In the genomic region with DNA sequence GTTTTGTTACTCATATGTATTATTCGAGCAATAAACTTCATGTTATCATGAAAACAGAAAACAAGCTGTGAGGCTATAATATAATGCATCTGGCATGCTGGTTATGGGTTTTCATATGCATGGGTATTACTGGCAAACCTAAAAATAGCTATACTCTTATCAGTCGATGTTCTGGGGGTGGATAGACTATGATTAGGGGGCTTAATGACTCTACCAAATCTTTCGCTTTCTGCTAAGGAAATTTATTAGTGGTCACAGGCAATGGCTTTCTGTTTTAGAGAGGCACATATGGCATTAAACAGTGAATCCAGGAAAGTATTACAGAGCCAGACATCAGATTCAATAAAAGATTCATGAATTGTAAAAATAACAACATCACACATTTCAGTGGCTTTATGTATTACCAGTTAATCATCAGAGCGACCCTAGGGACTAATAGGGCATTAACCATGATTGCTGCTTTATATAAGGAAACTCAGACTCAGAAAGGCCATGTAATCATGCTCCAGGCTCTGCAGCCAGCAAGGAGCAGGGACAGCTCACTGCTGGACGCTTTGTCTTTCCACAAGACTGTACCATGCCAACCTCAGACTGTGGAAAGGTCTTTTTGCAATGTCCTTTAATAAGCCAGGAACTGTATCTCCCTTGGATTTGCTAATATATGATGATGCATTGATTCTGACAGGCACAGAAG, we compare ENCODE assay signal across 17 mouse cellular contexts. TPM values are rescaled to one million over a fixed set of nuclear protein-coding genes. Genes with fewer than 3 reads are reported as not detected.
DNase-seq lines count a peak whose midpoint lies in the region; ATAC-seq and TF ChIP-seq lines count a peak whose summit lies in the region.
"Had no signal": no experiment of that assay in that cellular context is flagged by ENCODE, and none has a peak within 500 bp of the region (broad histone marks: within the 10 kb centered on the region; RNA-seq: fewer than 3 reads in every experiment).

No protein-coding gene starts in this region.

- H3K9me3 ChIP-seq in hindbrain, embryonic 14.5 days (ENCODE audit: control insufficient read depth, low read length) = no peaks in the 10 kb centered on the region
- no peaks in the 10 kb centered on the region for H3K9me3 ChIP-seq in hindbrain, embryonic 11.5 days (ENCODE audit: control insufficient read depth, low read length)
- H3K9me3 ChIP-seq in midbrain, embryonic 16.5 days (replicated peaks; ENCODE audit: control insufficient read depth, low read length, poor library complexity, severe bottlenecking) = no peaks in the 10 kb centered on the region
- no peaks in the 10 kb centered on the region for H3K9me3 ChIP-seq in kidney, embryonic 16.5 days (ENCODE audit: low read length)
- H3K9me3 ChIP-seq: forebrain, embryonic 15.5 days; liver, embryonic 15.5 days; midbrain, embryonic 12.5 days had no signal

- no peak overlapping the region for H3K9ac ChIP-seq in hindbrain, embryonic 14.5 days
- H3K9ac ChIP-seq in hindbrain, embryonic 11.5 days (ENCODE audit: low read depth, low read length) = no peak overlapping the region
- peak overlapping the region; percentile 34; the same call in 1 of the 2 replicates for H3K9ac ChIP-seq in midbrain, embryonic 16.5 days (ENCODE audit: low read depth, low read length)
- H3K9ac ChIP-seq in kidney, embryonic 16.5 days (replicated peaks; ENCODE audit: low read length) = no peak overlapping the region
- H3K9ac ChIP-seq: forebrain, embryonic 15.5 days; liver, embryonic 15.5 days; midbrain, embryonic 12.5 days had no signal

- no peak for ATAC-seq in hindbrain, embryonic 14.5 days (ENCODE audit: low FRiP score)
- no peak for ATAC-seq in hindbrain, embryonic 11.5 days (ENCODE audit: low FRiP score)
- ATAC-seq in midbrain, embryonic 16.5 days = no peak
- no peak for ATAC-seq in kidney, embryonic 16.5 days (ENCODE audit: low FRiP score, low TSS enrichment)
- ATAC-seq: forebrain, embryonic 15.5 days had no signal

- 68% methylated on average over 5 of the region's 5 CpGs for WGBS in hindbrain, embryonic 14.5 days
- WGBS in hindbrain, embryonic 11.5 days = 80% methylated on average over 5 of the region's 5 CpGs
- WGBS in midbrain, embryonic 16.5 days = 70% methylated on average over 5 of the region's 5 CpGs
- 67% methylated on average over 5 of the region's 5 CpGs for WGBS in kidney, embryonic 16.5 days

- no peaks in the 10 kb centered on the region for H3K27me3 ChIP-seq in hindbrain, embryonic 14.5 days (ENCODE audit: control insufficient read depth, insufficient read depth, low read length)
- no peaks in the 10 kb centered on the region for H3K27me3 ChIP-seq in hindbrain, embryonic 11.5 days (ENCODE audit: control insufficient read depth, insufficient read depth, low read length)
- no peaks in the 10 kb centered on the region for H3K27me3 ChIP-seq in midbrain, embryonic 16.5 days (ENCODE audit: control insufficient read depth, insufficient read depth, low read depth, low read length)
- no peaks in the 10 kb centered on the region for H3K27me3 ChIP-seq in kidney, embryonic 16.5 days (ENCODE audit: insufficient read depth, low read length)
- H3K27me3 ChIP-seq: forebrain, embryonic 15.5 days; liver, embryonic 15.5 days; midbrain, embryonic 12.5 days had no signal

- H3K27ac ChIP-seq in hindbrain, embryonic 14.5 days = 0 out of 2 replicates have a peak overlapping the region, but pooled peaks have one; percentile 3
- H3K27ac ChIP-seq in hindbrain, embryonic 11.5 days (ENCODE audit: low read depth, low read length) = no peak overlapping the region
- H3K27ac ChIP-seq in midbrain, embryonic 16.5 days (ENCODE audit: low read length) = no peak overlapping the region
- no peak overlapping the region for H3K27ac ChIP-seq in kidney, embryonic 16.5 days (ENCODE audit: low read length)
- H3K27ac ChIP-seq: forebrain, embryonic 15.5 days; kidney, postnatal 0 days; liver, embryonic 15.5 days; macrophage; midbrain, embryonic 12.5 days had no signal

- TF ChIP-seq POLR2A in brain, embryonic 14.5 days (IDR thresholded peaks at IDR 0.05; ENCODE audit: borderline replicate concordance, extremely low read depth, insufficient read depth, insufficient read length, poor library complexity, severe bottlenecking) = no peak

- DNase-seq in hindbrain, embryonic 14.5 days (ENCODE audit: low spot score) = no peak
- DNase-seq in hindbrain, embryonic 11.5 days (ENCODE audit: low spot score) = no peak
- peak; percentile 24 for DNase-seq in brain, embryonic 14.5 days (ENCODE audit: low read depth)
- peak; percentile 47 for DNase-seq in cerebellum, adult 9-10 months
- DNase-seq in thymus, postnatal 10 days (ENCODE audit: low spot score in 2 of 2) = no peak
- DNase-seq: adrenal gland, postnatal 36 days; gastrocnemius, postnatal 25 days; kidney, adult 11 months; right cerebral cortex, postnatal 14 days; spleen, adult 18-20 months had no signal

- no peak overlapping the region for H3K4me2 ChIP-seq in hindbrain, embryonic 14.5 days (replicated peaks)
- H3K4me2 ChIP-seq in hindbrain, embryonic 11.5 days (replicated peaks; ENCODE audit: low read depth, low read length) = no peak overlapping the region
- no peak overlapping the region for H3K4me2 ChIP-seq in midbrain, embryonic 16.5 days (ENCODE audit: low read length)
- H3K4me2 ChIP-seq in kidney, embryonic 16.5 days (replicated peaks; ENCODE audit: low read depth, low read length) = no peak overlapping the region
- H3K4me2 ChIP-seq: forebrain, embryonic 15.5 days; liver, embryonic 15.5 days; midbrain, embryonic 12.5 days had no signal

- no peak for TF ChIP-seq CTCF in brain, embryonic 14.5 days (IDR thresholded peaks at IDR 0.05; ENCODE audit: borderline replicate concordance, extremely low read depth, insufficient read depth, insufficient read length)

- H3K4me1 ChIP-seq in hindbrain, embryonic 14.5 days (replicated peaks; ENCODE audit: control insufficient read depth, insufficient read depth, low read length) = no peaks in the 10 kb centered on the region
- no peaks in the 10 kb centered on the region for H3K4me1 ChIP-seq in hindbrain, embryonic 11.5 days (replicated peaks; ENCODE audit: control insufficient read depth, insufficient read depth, low read length)
- 0 out of 2 replicates have a peak, but pooled peaks cover 5% of the 10 kb centered on the region for H3K4me1 ChIP-seq in midbrain, embryonic 16.5 days (ENCODE audit: control insufficient read depth, insufficient read depth, low read length)
- no peaks in the 10 kb centered on the region for H3K4me1 ChIP-seq in kidney, embryonic 16.5 days (ENCODE audit: insufficient read depth, low read length)
- H3K4me1 ChIP-seq: liver, embryonic 15.5 days; midbrain, embryonic 12.5 days had no signal

- no peaks in the 10 kb centered on the region for H3K36me3 ChIP-seq in hindbrain, embryonic 14.5 days (replicated peaks; ENCODE audit: control insufficient read depth, insufficient read depth)
- H3K36me3 ChIP-seq in hindbrain, embryonic 11.5 days (ENCODE audit: control insufficient read depth, insufficient read depth, low read length) = no peaks in the 10 kb centered on the region
- H3K36me3 ChIP-seq in midbrain, embryonic 16.5 days (ENCODE audit: control insufficient read depth, insufficient read depth, low read length) = no peaks in the 10 kb centered on the region
- H3K36me3 ChIP-seq in kidney, embryonic 16.5 days (ENCODE audit: insufficient read depth, low read length) = no peaks in the 10 kb centered on the region
- H3K36me3 ChIP-seq: forebrain, embryonic 15.5 days; liver, embryonic 15.5 days; midbrain, embryonic 12.5 days had no signal

- H3K4me3 ChIP-seq in hindbrain, embryonic 14.5 days (replicated peaks; ENCODE audit: low read length) = no peak overlapping the region
- H3K4me3 ChIP-seq in hindbrain, embryonic 11.5 days (ENCODE audit: low read depth, low read length) = no peak overlapping the region
- no peak overlapping the region for H3K4me3 ChIP-seq in midbrain, embryonic 16.5 days (ENCODE audit: low read depth, low read length)
- H3K4me3 ChIP-seq in kidney, embryonic 16.5 days (ENCODE audit: low read length) = no peak overlapping the region
- H3K4me3 ChIP-seq: forebrain, embryonic 15.5 days; liver, embryonic 15.5 days; midbrain, embryonic 12.5 days had no signal

RNA-seq across cellular contexts. Expression of a gene that starts 43.7 kb away (rescaled TPM):
- polyA plus RNA-seq in hindbrain, embryonic 14.5 days (2014; fragmentation: Nextera tagmentation; extraction: Ambion mirVana) = 26.8 and 28.9 TPM in 2 replicates
- 53.6 and 57.4 TPM in 2 replicates for polyA plus RNA-seq in hindbrain, embryonic 11.5 days (2014; fragmentation: Nextera tagmentation; extraction: Ambion mirVana)
- polyA plus RNA-seq in brain, embryonic 14.5 days (2012; rRNA removed) = 40.9 and 46.3 TPM in 2 replicates
- polyA plus RNA-seq in midbrain, embryonic 16.5 days (2015; fragmentation: Nextera tagmentation; extraction: Ambion mirVana) = 25.9 and 27.1 TPM in 2 replicates
- polyA plus RNA-seq in kidney, embryonic 16.5 days (2015; fragmentation: Nextera tagmentation; extraction: Ambion mirVana) = 27.6 and 32.2 TPM in 2 replicates

Comparison
In these comparisons a context has a peak if more than half of its experiments do, and no peak if none do; other contexts are left out.
1. DNase-seq: peak in brain, embryonic 14.5 days (single experiment) and cerebellum, adult 9-10 months (single experiment); none in hindbrain, embryonic 14.5 days (single experiment), hindbrain, embryonic 11.5 days (single experiment) and thymus, postnatal 10 days (0 of 2).